Mouse (Mus musculus) cortical plate, adult 2 months (tissue): ENCODE data around the gene Senp8.

ENCODE experiments used
- CTCF ChIP-seq: fragments of 200-500 bp; IDR thresholded peaks from 2 replicates; pipeline ENCODE4 v1.5.1; 2011; ENCODE audit warnings: mild to moderate bottlenecking, control low read depth, low read length; ENCODE audit not compliant: insufficient read depth; ENCODE audit errors: extremely low read depth
- POLR2A ChIP-seq: fragments of 200-500 bp; IDR thresholded peaks from 2 replicates; pipeline ENCODE4 v1.6.1; 2011; ENCODE audit warnings: mild to moderate bottlenecking, low read length, control low read depth; ENCODE audit not compliant: insufficient read depth; ENCODE audit errors: extremely low read depth

DNA sequence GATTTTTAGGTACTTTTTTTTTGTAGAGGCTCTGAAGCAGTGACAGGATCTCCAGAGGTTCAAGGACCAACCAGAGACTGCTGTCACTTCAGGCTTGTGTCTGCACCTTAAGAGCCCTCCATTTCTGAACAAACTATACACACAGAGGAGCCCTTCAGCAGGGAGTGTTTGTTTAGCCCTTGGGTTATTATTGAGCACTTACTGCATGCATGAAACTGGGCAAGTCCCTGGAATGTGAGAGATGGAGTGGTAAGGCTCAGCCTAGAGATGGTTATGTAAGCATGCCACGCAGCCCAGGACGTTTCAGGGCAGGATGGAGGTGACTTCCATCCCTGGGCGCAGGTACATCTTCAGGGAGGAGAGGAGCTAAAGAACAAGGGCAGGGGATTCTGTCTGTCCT is 54.1 kb downstream of the Senp8 start:
- TF ChIP-seq POLR2A (no peak), CTCF (no peak)
